Mouse (Mus musculus) adrenal gland, adult 8-10 months (tissue): Measurements from ENCODE around the gene Ahctf1. TPM values are rescaled to one million over a fixed set of nuclear protein-coding genes. Genes with fewer than 3 reads are reported as not detected.
A peak's percentile ranks its signal among the peaks of the same experiment; 100 is the strongest.
"Not testable (repeated sequence)": the region's sequence is repeated elsewhere in the genome, so short reads cannot be mapped to it uniquely, and the experiment has no call there.

ENCODE experiments used
- DNase-seq: peaks from one replicate; pipeline ENCODE4 v3.0.0; 2022
- total RNA-seq, 4 experiments: library from RNA; stranded (reverse); gene quantifications; 2 replicates each; pipeline ENCODE4 v1.2.4; 2022

Gene Ahctf1
- total RNA-seq, 4 experiments from 2014 or later, result 34.5 to 49.3 (median 40.6) TPM

GRCm38 (mm10) chr1:179804140-179804881, 831 bp upstream of the Ahctf1 start:
- peak; percentile 23 for DNase-seq

- peak; percentile 60 for DNase-seq
Observed at GRCm38 (mm10) chr1:179802610-179803512, 619 bp downstream of the Ahctf1 start, which contains the start of gene Gm10518. Gene Gm10518, plus strand, starts transcription at chr1:179803376.

DNA sequence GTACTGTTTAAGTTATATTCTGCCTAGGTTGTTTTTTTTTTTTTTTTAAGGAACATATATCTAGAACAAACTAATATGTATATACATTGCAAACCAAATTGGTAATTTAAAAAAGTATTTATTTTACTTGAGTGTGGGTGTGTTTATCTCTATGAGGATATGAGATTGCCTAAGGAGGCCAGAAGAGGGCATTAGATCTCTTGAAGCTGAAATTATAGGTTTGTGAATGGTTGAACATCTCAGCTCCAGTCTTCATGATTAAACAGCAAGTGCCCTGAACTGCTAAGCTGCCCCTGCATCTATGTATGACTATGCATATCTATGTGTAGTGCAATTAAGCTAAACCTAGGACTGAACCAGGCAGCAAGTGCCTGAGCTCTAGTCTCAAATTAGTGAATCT, 4.7 kb downstream of the Ahctf1 start:
- DNase-seq, result no peak

- no peak for DNase-seq
Observed at GRCm38 (mm10) chr1:179787281-179787680, 16.2 kb downstream of the Ahctf1 start.

DNA sequence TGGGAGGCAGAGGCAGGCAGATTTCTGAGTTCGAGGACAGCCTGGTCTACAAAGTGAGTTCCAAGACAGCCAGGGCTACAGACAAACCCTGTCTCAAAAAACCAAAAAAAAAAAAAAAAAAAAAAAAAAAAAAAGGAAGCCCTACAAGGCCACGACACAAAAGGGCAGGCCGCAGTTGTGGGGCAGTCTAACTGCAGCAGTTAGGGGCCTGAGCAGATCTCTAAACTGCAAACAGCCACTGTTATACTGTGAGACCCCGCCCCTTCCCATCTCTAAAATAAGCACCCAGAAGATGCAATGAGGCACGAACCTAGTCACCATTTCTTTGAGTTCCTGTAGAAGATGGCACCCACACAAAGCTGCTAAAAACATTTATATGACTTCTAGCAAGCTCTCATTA, 18.0 kb downstream of the Ahctf1 start:
- no peak for DNase-seq

- DNase-seq, result no peak
Observed at GRCm38 (mm10) chr1:179784098-179784497, 19.4 kb downstream of the Ahctf1 start.

DNA sequence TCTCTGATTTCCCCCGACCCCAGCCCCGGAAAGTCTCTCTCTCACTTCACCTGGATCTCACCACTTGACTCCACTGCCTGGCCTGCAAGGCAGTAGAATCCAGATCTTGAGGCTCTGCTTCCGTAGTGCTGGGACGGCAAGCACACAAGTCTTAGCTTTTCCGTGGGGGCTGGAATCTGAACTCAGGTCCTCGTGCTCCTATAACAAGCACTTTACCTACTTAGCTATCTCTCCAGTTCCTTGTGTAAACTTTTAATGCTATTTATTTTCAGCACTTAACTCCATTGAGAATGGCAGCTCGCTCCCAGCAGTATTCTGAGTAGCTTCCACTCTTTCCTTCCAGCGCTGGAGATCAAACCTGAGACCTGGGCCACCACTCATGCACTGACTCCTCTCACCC, 26.6 kb downstream of the Ahctf1 start:
- no peak for DNase-seq

GRCm38 (mm10) chr1:179760553-179760952, 42.9 kb downstream of the Ahctf1 start:
- DNase-seq, result no peak

- DNase-seq, result no peak
Observed at GRCm38 (mm10) chr1:179760086-179760485, 43.4 kb downstream of the Ahctf1 start.

DNA sequence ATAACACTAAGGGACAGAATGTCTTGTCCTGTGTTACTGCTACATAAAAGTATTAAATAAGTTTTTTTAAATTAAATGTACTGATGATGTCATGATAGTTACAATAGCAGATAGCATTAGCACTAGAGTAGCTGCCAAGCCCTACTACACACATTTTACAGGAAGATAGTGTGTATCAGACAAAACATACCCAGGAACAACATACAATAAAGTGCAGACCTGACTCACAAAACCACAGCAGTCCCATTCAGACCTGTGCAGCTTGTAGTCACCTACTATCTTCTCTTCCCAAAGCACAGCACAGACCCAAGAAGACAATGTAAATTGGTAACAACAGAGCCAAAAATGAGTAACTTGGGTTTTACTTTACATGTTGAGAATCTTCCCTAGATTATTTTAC, 47.0 kb downstream of the Ahctf1 start:
- DNase-seq, result no peak

DNA sequence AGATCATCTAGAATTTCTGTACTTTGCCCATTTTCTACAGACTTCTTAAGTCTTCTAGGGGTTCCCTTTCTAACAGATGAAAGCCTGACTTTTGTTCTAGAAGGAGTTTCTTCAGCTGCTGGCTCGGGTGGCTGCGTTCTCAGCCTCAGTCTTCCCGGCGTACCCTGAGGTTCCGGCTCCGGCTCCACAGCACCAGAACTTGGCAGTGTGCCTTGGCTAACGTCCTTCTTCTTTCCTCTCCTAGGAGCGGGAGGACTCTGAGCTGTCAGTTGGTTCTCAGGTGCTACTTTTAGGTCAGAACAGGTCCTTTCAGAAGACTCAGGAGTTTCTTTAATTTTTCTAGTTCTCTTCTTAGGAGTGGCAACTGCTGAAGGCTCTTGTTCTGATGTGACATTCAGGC, 50.5 kb downstream of the Ahctf1 start:
- DNase-seq, result no peak

DNA sequence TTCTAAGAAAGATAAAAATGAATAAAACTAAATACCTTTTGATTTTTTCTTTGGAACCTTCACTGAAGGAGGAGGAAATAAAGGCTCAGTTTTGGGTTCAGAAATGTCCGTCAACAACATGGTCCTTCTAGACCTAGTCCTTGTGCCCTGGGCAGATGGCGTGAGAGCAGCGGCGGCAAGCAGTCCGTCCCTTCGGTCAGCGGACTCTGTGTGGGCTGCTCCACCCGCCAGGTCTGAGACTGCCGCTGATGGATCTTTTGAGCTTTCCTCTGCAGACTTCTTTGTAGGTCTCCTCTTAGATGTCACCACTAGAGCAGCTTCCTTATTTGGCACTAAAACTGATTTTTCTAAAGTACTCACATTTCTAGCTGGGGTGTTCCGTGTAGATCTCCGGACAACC, 51.2 kb downstream of the Ahctf1 start:
- no peak for DNase-seq

- DNase-seq, result no peak
Observed at GRCm38 (mm10) chr1:179745171-179745570, 58.3 kb downstream of the Ahctf1 start, which contains the start of gene Kif28. Gene Kif28, minus strand, starts transcription at chr1:179745271.

GRCm38 (mm10) chr1:179743593-179744193, 59.8 kb downstream of the Ahctf1 start:
- DNase-seq, result no peak

- DNase-seq, result no peak
Observed at GRCm38 (mm10) chr1:179736483-179736882, 67.0 kb downstream of the Ahctf1 start.

DNA sequence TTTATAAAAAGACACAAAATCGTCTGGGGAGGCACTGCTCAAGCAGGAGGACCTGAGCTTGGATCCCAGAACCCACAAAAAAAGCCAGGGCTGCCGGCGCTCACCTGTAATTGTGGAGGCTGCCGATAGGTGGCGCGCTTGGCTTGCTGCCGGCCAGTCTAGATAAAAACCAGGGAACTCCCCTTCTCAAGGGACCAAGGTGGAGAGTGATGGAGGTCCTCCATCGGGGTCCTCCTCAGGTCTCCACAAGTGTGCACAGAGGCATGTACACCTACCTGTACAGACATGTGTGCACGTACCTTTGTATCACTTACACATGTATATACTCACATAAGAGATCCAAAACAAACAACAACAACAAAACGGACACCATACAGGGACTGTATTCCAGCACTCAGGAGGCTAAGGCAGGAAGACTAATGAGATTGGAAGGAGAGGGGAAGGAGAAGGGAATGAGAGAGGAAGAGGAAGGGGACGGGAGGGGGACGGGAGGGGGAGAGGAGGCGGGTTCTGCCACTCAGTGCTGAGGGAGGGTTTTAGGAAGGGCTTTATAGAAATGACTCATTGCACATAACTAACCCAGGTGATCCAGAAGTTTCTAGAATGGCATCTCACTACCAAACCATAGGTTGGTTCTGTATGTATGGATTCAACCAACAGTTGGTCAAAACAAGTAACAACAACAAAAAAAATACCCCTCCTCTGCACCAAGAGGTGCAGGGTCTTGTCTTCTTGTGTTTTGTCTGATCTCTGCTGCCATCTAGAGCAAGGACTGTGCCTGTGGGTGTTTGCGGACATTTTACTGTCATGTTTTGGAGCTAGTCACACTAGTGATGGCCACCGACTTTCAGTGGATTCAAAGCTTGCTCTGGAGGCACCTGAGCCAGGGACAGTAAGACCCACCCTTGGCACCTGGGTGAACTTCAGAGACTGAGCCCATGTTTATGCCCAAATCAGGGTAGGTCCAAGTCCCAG, 68.7 kb downstream of the Ahctf1 start:
- DNase-seq, result peak; percentile 34

DNA sequence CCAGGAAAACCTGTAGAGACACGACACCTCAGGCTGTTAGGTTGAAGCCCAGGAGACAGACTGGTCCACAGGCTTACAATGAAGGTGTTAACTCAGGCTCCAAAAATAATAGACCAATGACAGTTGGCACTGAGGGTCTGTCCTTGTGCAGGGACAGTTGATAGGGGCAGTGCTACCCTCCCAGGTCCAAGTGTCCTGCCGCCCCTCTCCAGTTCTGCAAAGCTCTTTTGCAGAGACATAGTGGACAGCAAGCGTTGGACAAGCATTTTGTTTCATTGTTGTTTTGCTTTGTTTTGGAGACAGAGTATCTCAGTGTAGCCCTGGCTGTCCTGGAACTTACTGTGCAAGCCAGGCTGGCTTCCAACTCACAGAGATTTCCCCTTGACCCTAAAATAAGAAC, 72.1 kb downstream of the Ahctf1 start:
- no peak for DNase-seq

GRCm38 (mm10) chr1:179728661-179729060, 74.8 kb downstream of the Ahctf1 start:
- DNase-seq, result no peak

DNA sequence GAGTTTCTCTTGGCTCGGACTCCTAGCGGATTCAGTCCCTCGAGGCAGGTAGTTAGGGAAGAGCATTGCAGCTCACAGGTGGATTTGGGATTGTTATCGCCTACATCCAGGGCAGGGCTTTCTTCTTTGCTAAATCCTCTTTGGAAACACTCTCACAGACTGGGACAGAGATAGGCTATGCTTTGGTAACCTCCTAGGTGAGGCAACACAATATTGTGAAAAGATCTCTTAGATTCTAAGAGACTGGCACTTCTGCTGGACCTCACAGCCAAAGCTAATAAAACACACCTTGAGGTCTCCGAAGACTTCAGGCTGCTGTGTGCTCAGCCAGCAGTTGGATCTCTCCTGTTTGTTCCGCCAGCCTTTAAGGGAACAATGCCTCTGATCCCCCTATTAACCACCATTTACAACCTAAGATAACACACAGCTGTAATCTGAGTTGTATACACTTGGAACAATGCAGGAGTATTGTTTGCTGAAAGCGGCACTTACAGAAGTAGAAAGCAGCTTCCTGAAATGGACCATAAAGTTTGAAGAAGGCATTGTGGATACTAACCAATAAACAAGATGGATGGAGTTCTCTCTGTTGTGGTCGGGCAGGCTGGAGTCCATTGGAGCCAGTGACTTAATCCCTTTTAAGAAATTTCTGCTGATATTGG, 80.5 kb downstream of the Ahctf1 start:
- DNase-seq, result no peak

DNA sequence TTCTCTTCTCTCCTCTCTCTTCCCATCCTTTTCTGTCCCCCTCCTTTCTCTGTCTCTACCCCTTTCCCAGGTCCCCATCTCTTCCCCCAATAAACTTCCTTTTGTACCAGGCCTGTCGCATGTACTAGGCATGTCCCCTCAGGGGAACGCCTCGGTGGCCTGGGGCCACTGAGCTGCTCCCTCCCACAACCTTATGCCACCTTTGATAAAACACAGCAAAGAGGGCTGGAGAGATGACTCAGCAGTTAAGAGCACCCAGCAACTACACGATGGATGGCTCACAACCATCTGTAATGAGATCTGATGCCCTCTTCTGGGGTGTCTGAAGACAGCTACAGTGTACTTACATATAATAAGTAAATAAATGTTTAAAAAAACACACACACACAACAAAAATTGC, 87.7 kb downstream of the Ahctf1 start:
- DNase-seq, result no peak

GRCm38 (mm10) chr1:179715289-179715688, 88.2 kb downstream of the Ahctf1 start:
- DNase-seq, result not testable (repeated sequence)
